Mouse (Mus musculus): ENCODE measurements around the gene Cyp2s1. TPM values are rescaled to one million over a fixed set of nuclear protein-coding genes. Genes with fewer than 3 reads are reported as not detected.

Gene Cyp2s1
- polyA plus RNA-seq, 1 experiment = 2.8 TPM

DNA sequence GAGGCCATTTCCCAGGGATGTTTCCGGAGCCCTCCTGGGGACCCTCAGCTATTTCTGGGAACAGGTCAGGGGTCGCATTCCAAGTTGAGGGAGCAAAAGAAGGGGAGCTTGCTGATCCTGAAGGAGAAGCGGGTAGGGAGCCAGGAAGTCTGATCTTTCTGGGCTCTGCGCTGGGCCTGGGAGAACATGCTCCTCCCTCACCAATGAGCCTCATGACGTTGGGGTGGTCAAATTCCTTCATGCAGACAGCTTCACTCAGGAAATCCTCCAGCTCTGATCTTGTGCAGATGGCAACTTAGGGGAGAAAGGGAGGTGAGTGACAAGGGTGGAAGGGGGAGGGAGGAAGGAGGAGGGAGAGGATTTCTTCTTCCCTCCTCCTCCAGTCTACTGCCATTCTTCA lies 52.5 kb downstream of the Cyp2s1 start:
- H3K27ac ChIP-seq (ENCODE audit: insufficient read depth, low read length) = no peak overlapping the region
- TF ChIP-seq CTCF (IDR thresholded peaks at IDR 0.05; ENCODE audit: low read depth, low read length) (no peak), POLR2A (IDR thresholded peaks at IDR 0.05; ENCODE audit: insufficient read depth, low read length) (no peak), EP300 (IDR thresholded peaks at IDR 0.05; ENCODE audit: insufficient read depth, low read depth, low read length) (no peak)
- no peaks in the 10 kb centered on the region for H3K27me3 ChIP-seq (ENCODE audit: control insufficient read depth, insufficient read depth, low read length, poor library complexity, severe bottlenecking)
- no peak overlapping the region for H3K9ac ChIP-seq (ENCODE audit: low read depth, poor library complexity, severe bottlenecking)
- H3K4me3 ChIP-seq (ENCODE audit: low read depth, low read length) = no peak overlapping the region
- peaks cover 2% of the 10 kb centered on the region for H3K4me1 ChIP-seq (ENCODE audit: control insufficient read depth, insufficient read depth, low read length)
- H3K36me3 ChIP-seq (ENCODE audit: control insufficient read depth, insufficient read depth, low read length, poor library complexity, severe bottlenecking) = no peaks in the 10 kb centered on the region
- H3K9me3 ChIP-seq (replicated peaks; ENCODE audit: control insufficient read depth, insufficient read depth, low read length, poor library complexity, severe bottlenecking) = no peaks in the 10 kb centered on the region

DNA sequence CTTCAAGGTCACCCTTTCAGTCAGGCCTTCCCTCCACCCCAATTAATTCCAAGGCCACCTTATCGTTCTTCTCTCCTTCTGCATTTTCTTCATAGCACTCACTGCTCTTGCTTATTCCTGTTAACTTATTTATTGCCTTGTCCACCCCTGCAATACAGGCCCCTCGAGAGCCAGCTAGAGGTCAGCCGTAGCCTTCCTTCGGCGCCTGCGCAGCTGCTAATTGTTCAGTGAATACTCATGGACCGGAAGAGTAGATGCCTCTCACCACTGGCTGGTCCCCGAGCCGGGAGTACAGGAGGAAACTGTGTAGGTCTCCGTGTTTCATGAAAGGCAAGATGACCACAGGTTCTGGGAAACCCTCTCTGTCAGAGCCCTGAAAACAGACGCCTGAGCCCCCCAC lies 53.0 kb downstream of the Cyp2s1 start:
- H3K27me3 ChIP-seq (ENCODE audit: control insufficient read depth, insufficient read depth, low read length, poor library complexity, severe bottlenecking) = no peaks in the 10 kb centered on the region
- no peak for TF ChIP-seq POLR2A (IDR thresholded peaks at IDR 0.05; ENCODE audit: insufficient read depth, low read length)
- TF ChIP-seq CTCF (IDR thresholded peaks at IDR 0.05; ENCODE audit: low read depth, low read length) = no peak
- TF ChIP-seq EP300 (IDR thresholded peaks at IDR 0.05; ENCODE audit: insufficient read depth, low read depth, low read length) = no peak
- no peak overlapping the region for H3K27ac ChIP-seq (ENCODE audit: insufficient read depth, low read length)
- no peak overlapping the region for H3K4me3 ChIP-seq (ENCODE audit: low read depth, low read length)
- H3K36me3 ChIP-seq (ENCODE audit: control insufficient read depth, insufficient read depth, low read length, poor library complexity, severe bottlenecking) = no peaks in the 10 kb centered on the region
- H3K4me1 ChIP-seq (ENCODE audit: control insufficient read depth, insufficient read depth, low read length) = peaks cover 2% of the 10 kb centered on the region
- no peaks in the 10 kb centered on the region for H3K9me3 ChIP-seq (replicated peaks; ENCODE audit: control insufficient read depth, insufficient read depth, low read length, poor library complexity, severe bottlenecking)
- H3K9ac ChIP-seq (ENCODE audit: low read depth, poor library complexity, severe bottlenecking) = no peak overlapping the region

DNA sequence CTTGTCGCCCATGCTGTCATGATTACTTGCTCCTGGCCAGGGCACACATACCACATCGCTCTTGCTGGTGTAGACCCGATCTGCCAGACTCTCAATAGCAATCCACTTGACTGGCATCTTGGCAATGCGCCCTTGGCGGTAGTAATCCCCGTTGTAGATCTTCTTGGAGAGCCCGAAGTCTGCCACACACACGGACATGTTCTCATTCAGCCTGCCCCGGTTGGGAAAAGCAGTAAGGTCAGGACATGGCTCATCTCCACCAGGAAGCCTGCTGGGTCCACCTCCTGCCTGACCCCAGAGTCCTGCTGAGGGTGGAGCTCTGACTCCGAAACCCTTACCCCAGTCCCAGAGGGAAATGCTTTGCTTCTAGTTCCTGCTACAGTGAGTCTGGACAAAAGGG lies 55.4 kb downstream of the Cyp2s1 start:
- TF ChIP-seq POLR2A (IDR thresholded peaks at IDR 0.05; ENCODE audit: insufficient read depth, low read length) (no peak), CTCF (IDR thresholded peaks at IDR 0.05; ENCODE audit: low read depth, low read length) (no peak), EP300 (IDR thresholded peaks at IDR 0.05; ENCODE audit: insufficient read depth, low read depth, low read length) (no peak)
- Histone ChIP-seq H3K4me3 (ENCODE audit: low read depth, low read length) (no peak overlapping the region), H3K27me3 (ENCODE audit: control insufficient read depth, insufficient read depth, low read length, poor library complexity, severe bottlenecking) (no peaks in the 10 kb centered on the region), H3K27ac (ENCODE audit: insufficient read depth, low read length) (no peak overlapping the region), H3K9ac (ENCODE audit: low read depth, poor library complexity, severe bottlenecking) (no peak overlapping the region), H3K4me1 (ENCODE audit: control insufficient read depth, insufficient read depth, low read length) (peaks cover 2% of the 10 kb centered on the region), H3K36me3 (ENCODE audit: control insufficient read depth, insufficient read depth, low read length, poor library complexity, severe bottlenecking) (no peaks in the 10 kb centered on the region), H3K9me3 (replicated peaks; ENCODE audit: control insufficient read depth, insufficient read depth, low read length, poor library complexity, severe bottlenecking) (no peaks in the 10 kb centered on the region)

DNA sequence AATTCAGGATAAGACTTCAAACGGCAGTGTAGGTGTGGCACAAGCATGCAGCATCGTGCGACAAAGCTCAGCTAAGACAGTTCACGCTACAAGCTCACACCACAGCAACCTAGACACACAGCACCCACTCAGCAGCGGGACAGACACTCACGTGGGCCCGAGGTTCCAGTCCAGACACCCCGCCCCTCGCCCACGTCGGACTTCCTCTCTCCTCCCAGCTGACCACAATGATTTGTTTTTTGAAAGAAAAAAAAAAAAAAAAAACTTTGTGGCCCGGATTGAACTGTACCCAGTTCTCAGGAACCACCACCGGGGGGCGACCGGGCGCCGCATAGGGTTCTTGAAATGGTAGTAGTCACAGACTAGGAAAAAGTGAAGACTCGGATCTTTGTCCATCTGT lies 60.7 kb downstream of the Cyp2s1 start:
- Histone ChIP-seq H3K4me1 (ENCODE audit: control insufficient read depth, insufficient read depth, low read length) (no peaks in the 10 kb centered on the region), H3K27ac (ENCODE audit: insufficient read depth, low read length) (peak overlapping the region; percentile 92), H3K9ac (ENCODE audit: low read depth, poor library complexity, severe bottlenecking) (peak overlapping the region; percentile 99), H3K27me3 (ENCODE audit: control insufficient read depth, insufficient read depth, low read length, poor library complexity, severe bottlenecking) (no peaks in the 10 kb centered on the region), H3K4me3 (ENCODE audit: low read depth, low read length) (peak overlapping the region; percentile 67), H3K36me3 (ENCODE audit: control insufficient read depth, insufficient read depth, low read length, poor library complexity, severe bottlenecking) (peaks cover 6% of the 10 kb centered on the region; the same call in 1 of the 2 replicates), H3K9me3 (replicated peaks; ENCODE audit: control insufficient read depth, insufficient read depth, low read length, poor library complexity, severe bottlenecking) (no peaks in the 10 kb centered on the region)
- no peak for TF ChIP-seq EP300 (IDR thresholded peaks at IDR 0.05; ENCODE audit: insufficient read depth, low read depth, low read length)
- TF ChIP-seq CTCF (IDR thresholded peaks at IDR 0.05; ENCODE audit: low read depth, low read length) = peak; percentile 57
- TF ChIP-seq POLR2A (IDR thresholded peaks at IDR 0.05; ENCODE audit: insufficient read depth, low read length) = peak; percentile 55

DNA sequence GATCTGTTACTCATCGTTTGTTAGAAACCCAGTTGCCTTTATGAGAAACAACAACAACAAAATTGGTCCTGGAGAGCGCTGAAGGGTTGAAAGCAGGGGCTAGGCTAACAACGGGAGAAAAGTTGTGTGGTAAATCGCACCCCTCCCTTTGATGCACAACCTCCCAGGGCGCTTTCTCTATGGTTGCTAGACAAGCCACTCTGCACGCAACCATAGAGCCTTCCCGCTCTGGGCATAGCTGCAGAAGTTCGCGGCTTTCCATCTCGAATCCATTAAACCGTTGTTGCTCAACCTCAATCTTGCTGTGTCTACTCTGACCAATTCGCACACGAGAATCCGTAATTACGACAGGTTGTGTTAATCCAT lies 61.3 kb downstream of the Cyp2s1 start:
- H3K9ac ChIP-seq (ENCODE audit: low read depth, poor library complexity, severe bottlenecking) = peak overlapping the region; percentile 99
- peak overlapping the region; percentile 92 for H3K27ac ChIP-seq (ENCODE audit: insufficient read depth, low read length)
- no peaks in the 10 kb centered on the region for H3K27me3 ChIP-seq (ENCODE audit: control insufficient read depth, insufficient read depth, low read length, poor library complexity, severe bottlenecking)
- H3K4me3 ChIP-seq (ENCODE audit: low read depth, low read length) = peak overlapping the region; percentile 67
- no peaks in the 10 kb centered on the region for H3K4me1 ChIP-seq (ENCODE audit: control insufficient read depth, insufficient read depth, low read length)
- no peaks in the 10 kb centered on the region for H3K9me3 ChIP-seq (replicated peaks; ENCODE audit: control insufficient read depth, insufficient read depth, low read length, poor library complexity, severe bottlenecking)
- TF ChIP-seq POLR2A (IDR thresholded peaks at IDR 0.05; ENCODE audit: insufficient read depth, low read length) = no peak
- TF ChIP-seq EP300 (IDR thresholded peaks at IDR 0.05; ENCODE audit: insufficient read depth, low read depth, low read length) = no peak
- TF ChIP-seq CTCF (IDR thresholded peaks at IDR 0.05; ENCODE audit: low read depth, low read length) = no peak
- peaks cover 11% of the 10 kb centered on the region for H3K36me3 ChIP-seq (ENCODE audit: control insufficient read depth, insufficient read depth, low read length, poor library complexity, severe bottlenecking)

DNA sequence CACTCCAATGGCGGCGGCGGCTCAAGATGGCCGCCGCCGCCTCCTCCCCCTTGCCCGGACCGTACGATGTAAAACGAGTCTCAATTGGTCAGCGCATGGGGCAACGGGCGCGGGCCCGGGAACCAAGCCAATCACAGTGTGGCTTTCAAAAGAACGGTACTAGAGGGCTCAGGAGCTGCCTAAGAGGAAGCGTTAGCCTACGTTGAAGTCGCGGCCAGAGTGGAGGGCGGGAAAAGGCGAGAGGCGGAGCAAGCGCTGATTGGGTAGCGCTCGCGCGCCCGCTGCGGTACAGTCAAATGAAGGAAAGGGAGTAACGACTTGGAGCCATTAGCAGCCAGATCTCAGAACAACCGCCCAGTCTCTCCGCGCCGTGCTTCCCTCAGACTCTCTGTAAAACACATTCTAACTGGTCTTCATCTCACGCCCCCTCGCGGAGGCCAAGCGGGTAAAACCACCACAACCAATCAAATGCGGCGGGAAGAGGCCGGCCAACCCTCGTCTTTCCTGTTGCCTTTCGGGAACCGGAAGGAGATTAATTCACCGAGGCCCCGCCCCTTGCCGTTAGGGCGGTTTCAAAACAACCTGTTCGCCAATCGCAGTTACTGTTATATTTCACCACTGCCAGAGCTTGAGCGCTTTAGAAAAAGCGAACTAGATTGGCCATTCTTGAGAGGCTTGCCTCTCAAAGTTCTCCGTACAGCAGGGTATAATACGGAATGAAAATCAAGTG lies 61.8 kb downstream of the Cyp2s1 start, which contains the start of gene Hnrnpul1:
Gene Hnrnpul1, minus strand, starts transcription at position 20 of the 730 bp plus-strand sequence.
- H3K27me3 ChIP-seq (ENCODE audit: control insufficient read depth, insufficient read depth, low read length, poor library complexity, severe bottlenecking) = no peaks in the 10 kb centered on the region
- H3K4me3 ChIP-seq (ENCODE audit: low read depth, low read length) = peak within 1 kb of the TSS; percentile 87
- H3K9me3 ChIP-seq (replicated peaks; ENCODE audit: control insufficient read depth, insufficient read depth, low read length, poor library complexity, severe bottlenecking) = no peaks in the 10 kb centered on the region
- peaks cover 15% of the 10 kb centered on the region for H3K36me3 ChIP-seq (ENCODE audit: control insufficient read depth, insufficient read depth, low read length, poor library complexity, severe bottlenecking)
- peak within 1 kb of the TSS; percentile 99 for H3K9ac ChIP-seq (ENCODE audit: low read depth, poor library complexity, severe bottlenecking)
- no peaks in the 10 kb centered on the region for H3K4me1 ChIP-seq (ENCODE audit: control insufficient read depth, insufficient read depth, low read length)
- TF ChIP-seq EP300 (IDR thresholded peaks at IDR 0.05; ENCODE audit: insufficient read depth, low read depth, low read length) (0 out of 2 replicates have a peak, but pooled peaks have one; percentile 30), CTCF (IDR thresholded peaks at IDR 0.05; ENCODE audit: low read depth, low read length) (peak; percentile 10), POLR2A (IDR thresholded peaks at IDR 0.05; ENCODE audit: insufficient read depth, low read length) (no peak)
- H3K27ac ChIP-seq (ENCODE audit: insufficient read depth, low read length) = peak within 1 kb of the TSS; percentile 92
